Mouse (Mus musculus): ENCODE measurements at regions not wholly inside any gene's neighbourhood (a gene's known extent, or its start where the extent isn't known, plus 50 kb on each side); places are given as distances from the start of the nearest gene placed in this dataset.

DNA sequence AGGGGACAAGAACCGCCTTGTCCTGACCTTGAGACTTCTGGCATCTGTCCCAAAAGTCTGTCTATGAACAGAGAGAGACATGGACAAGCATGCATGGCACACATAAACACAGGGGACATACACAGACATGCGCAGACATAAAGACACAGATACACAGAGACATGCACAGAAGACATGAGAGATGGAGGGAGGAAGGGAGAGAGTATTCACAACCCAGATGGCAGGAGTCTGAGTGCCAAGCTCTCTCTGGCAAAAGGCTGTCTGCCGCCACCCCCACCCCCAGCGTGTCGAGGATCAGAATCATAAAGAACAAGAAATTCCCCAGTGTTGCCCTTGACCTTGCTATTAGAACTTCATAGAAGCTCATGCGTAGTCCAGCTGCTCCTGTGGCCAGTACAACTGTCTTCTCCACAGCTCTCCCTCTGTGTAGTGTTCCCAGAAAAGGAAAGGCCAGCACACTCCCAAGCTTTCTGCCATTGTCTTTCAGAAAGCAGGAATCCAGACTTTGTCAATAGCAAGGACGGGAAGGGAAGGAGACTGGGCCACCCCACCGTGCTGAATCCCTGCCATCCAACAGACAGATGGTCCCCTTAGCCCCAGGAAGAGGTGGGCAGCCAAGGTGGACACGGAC is 99.8 kb downstream of the Ier5 start:
- no peak overlapping the region for H3K4me3 ChIP-seq (ENCODE audit: insufficient read depth, low read length)
- TF ChIP-seq POLR2A (IDR thresholded peaks at IDR 0.05; ENCODE audit: borderline replicate concordance, low read depth, low read length) (no peak), CTCF (IDR thresholded peaks at IDR 0.05; ENCODE audit: low read depth, low read length) (no peak)
- no peaks in the 10 kb centered on the region for H3K4me1 ChIP-seq (ENCODE audit: control insufficient read depth, insufficient read depth, low read length)
- no peak overlapping the region for H3K27ac ChIP-seq (ENCODE audit: insufficient read depth, low read depth, low read length)

- Histone ChIP-seq H3K4me3 (ENCODE audit: insufficient read depth, low read length) (no peak overlapping the region), H3K27ac (ENCODE audit: insufficient read depth, low read depth, low read length) (no peak overlapping the region), H3K4me1 (ENCODE audit: control insufficient read depth, insufficient read depth, low read length) (no peaks in the 10 kb centered on the region)
- TF ChIP-seq CTCF (IDR thresholded peaks at IDR 0.05; ENCODE audit: low read depth, low read length) (no peak), POLR2A (IDR thresholded peaks at IDR 0.05; ENCODE audit: borderline replicate concordance, low read depth, low read length) (no peak)
Observed at GRCm38 (mm10) chr1:154995778-154996390, 103.6 kb downstream of the Ier5 start.

- Histone ChIP-seq H3K4me3 (ENCODE audit: insufficient read depth, low read length) (no peak overlapping the region), H3K27ac (ENCODE audit: insufficient read depth, low read depth, low read length) (no peak overlapping the region), H3K4me1 (ENCODE audit: control insufficient read depth, insufficient read depth, low read length) (no peaks in the 10 kb centered on the region)
- no peak for TF ChIP-seq POLR2A (IDR thresholded peaks at IDR 0.05; ENCODE audit: borderline replicate concordance, low read depth, low read length)
- TF ChIP-seq CTCF (IDR thresholded peaks at IDR 0.05; ENCODE audit: low read depth, low read length), result no peak
Observed at GRCm38 (mm10) chr1:154993927-154994856, 105.2 kb downstream of the Ier5 start.

DNA sequence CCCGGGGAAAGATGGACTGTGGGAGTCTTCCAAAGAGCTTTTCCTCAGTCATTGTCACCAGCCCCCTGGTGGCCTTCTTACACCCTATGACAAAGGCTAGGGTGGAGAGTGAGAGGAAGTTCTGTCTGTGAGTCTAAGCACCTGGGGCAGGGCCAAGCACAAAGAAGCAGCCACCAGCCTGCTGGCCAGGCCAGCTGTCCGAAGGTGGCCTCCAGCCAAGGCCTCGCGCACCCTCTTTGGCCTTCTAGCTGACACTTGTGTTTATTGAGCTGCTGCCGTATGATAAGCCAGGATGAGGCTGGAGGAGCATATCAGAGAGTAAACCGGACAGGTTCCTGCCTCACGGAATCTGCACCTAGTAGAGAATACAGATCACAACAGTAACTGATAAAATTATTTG is 99.0 kb upstream of the Cacna1e start:
- Histone ChIP-seq H3K27ac (ENCODE audit: insufficient read depth, low read depth, low read length) (no peak overlapping the region), H3K4me3 (ENCODE audit: insufficient read depth, low read length) (no peak overlapping the region), H3K4me1 (ENCODE audit: control insufficient read depth, insufficient read depth, low read length) (no peaks in the 10 kb centered on the region)
- TF ChIP-seq POLR2A (IDR thresholded peaks at IDR 0.05; ENCODE audit: borderline replicate concordance, low read depth, low read length), result no peak
- no peak for TF ChIP-seq CTCF (IDR thresholded peaks at IDR 0.05; ENCODE audit: low read depth, low read length)

GRCm38 (mm10) chr1:154982836-154983235 is 98.5 kb upstream of the Cacna1e start:
- TF ChIP-seq POLR2A (IDR thresholded peaks at IDR 0.05; ENCODE audit: borderline replicate concordance, low read depth, low read length) (no peak), CTCF (IDR thresholded peaks at IDR 0.05; ENCODE audit: low read depth, low read length) (no peak)
- no peak overlapping the region for H3K4me3 ChIP-seq (ENCODE audit: insufficient read depth, low read length)
- H3K27ac ChIP-seq (ENCODE audit: insufficient read depth, low read depth, low read length), result no peak overlapping the region
- H3K4me1 ChIP-seq (ENCODE audit: control insufficient read depth, insufficient read depth, low read length), result no peaks in the 10 kb centered on the region

DNA sequence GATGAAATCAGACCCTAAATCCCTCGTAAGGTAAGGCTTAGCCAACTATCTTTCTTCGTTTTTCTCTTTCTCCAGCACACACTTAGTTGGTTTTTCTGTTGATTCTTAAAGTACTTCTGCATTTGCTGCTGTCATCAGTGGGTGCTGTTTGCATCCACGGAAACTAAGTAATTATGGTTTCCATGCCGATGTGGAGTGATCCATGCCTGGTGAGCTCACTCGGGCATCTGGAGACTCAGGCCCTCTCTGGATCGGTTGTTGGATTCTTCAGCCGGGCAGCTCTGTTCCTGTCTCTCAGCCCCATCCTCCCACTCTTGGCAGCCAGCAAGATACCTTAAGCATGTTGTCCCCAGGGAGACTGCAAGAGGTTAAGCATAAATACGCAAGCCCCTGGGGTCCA is 97.4 kb upstream of the Cacna1e start:
- Histone ChIP-seq H3K4me1 (ENCODE audit: control insufficient read depth, insufficient read depth, low read length) (no peaks in the 10 kb centered on the region), H3K27ac (ENCODE audit: insufficient read depth, low read depth, low read length) (no peak overlapping the region), H3K4me3 (ENCODE audit: insufficient read depth, low read length) (no peak overlapping the region)
- no peak for TF ChIP-seq POLR2A (IDR thresholded peaks at IDR 0.05; ENCODE audit: borderline replicate concordance, low read depth, low read length)
- TF ChIP-seq CTCF (IDR thresholded peaks at IDR 0.05; ENCODE audit: low read depth, low read length), result no peak

- TF ChIP-seq CTCF (IDR thresholded peaks at IDR 0.05; ENCODE audit: low read depth, low read length) (no peak), POLR2A (IDR thresholded peaks at IDR 0.05; ENCODE audit: borderline replicate concordance, low read depth, low read length) (no peak)
- Histone ChIP-seq H3K4me1 (ENCODE audit: control insufficient read depth, insufficient read depth, low read length) (no peaks in the 10 kb centered on the region), H3K4me3 (ENCODE audit: insufficient read depth, low read length) (no peak overlapping the region), H3K27ac (ENCODE audit: insufficient read depth, low read depth, low read length) (no peak overlapping the region)
Observed at GRCm38 (mm10) chr1:154975732-154976131, 91.4 kb upstream of the Cacna1e start.

- no peaks in the 10 kb centered on the region for H3K4me1 ChIP-seq (ENCODE audit: control insufficient read depth, insufficient read depth, low read length)
- TF ChIP-seq CTCF (IDR thresholded peaks at IDR 0.05; ENCODE audit: low read depth, low read length) (no peak), POLR2A (IDR thresholded peaks at IDR 0.05; ENCODE audit: borderline replicate concordance, low read depth, low read length) (no peak)
- no peak overlapping the region for H3K27ac ChIP-seq (ENCODE audit: insufficient read depth, low read depth, low read length)
- H3K4me3 ChIP-seq (ENCODE audit: insufficient read depth, low read length), result no peak overlapping the region
Observed at GRCm38 (mm10) chr1:154961271-154961670, 77.0 kb upstream of the Cacna1e start.

DNA sequence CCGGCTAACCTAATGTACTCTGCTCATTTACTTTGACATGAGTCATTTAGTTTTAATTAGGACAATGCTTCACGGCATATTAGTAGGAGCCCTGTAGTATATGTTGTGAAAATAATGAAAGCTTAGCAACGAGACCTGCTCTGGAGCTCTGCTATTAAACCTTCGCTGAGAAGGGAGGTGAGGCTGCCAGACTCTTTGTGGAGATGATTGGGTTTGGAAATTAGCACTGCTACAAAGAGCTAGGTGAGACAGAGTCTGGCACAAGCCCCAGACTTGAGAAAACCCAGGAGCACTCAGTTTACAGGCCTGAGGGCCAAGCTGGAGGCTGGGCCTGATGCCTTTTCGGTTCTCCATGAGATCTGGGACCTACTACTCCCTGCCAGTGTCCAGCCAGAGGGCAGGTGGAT is 72.3 kb upstream of the Cacna1e start:
- H3K27ac ChIP-seq (ENCODE audit: insufficient read depth, low read depth, low read length), result no peak overlapping the region
- H3K4me3 ChIP-seq (ENCODE audit: insufficient read depth, low read length), result no peak overlapping the region
- H3K4me1 ChIP-seq (ENCODE audit: control insufficient read depth, insufficient read depth, low read length), result no peaks in the 10 kb centered on the region
- TF ChIP-seq CTCF (IDR thresholded peaks at IDR 0.05; ENCODE audit: low read depth, low read length) (no peak), POLR2A (IDR thresholded peaks at IDR 0.05; ENCODE audit: borderline replicate concordance, low read depth, low read length) (no peak)

DNA sequence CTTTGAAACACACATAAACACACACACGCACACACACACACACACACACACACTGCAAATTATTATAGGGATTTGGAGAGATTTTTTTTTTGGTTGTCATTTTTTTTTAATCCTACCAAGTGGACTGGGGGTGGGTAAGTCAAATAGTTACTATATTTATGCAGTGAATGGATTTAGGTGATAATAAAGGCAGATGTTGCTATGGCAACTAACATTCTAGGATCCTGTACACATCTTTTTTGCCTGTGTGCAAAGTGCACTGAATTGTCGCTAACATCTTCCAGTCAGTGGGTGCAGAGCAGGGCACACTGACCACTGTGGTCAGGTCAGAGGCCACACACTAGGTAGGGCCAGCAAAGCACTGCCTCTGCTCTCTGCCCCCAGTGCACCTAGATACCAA is 68.4 kb upstream of the Cacna1e start:
- Histone ChIP-seq H3K4me3 (ENCODE audit: insufficient read depth, low read length) (no peak overlapping the region), H3K27ac (ENCODE audit: insufficient read depth, low read depth, low read length) (no peak overlapping the region), H3K4me1 (ENCODE audit: control insufficient read depth, insufficient read depth, low read length) (no peaks in the 10 kb centered on the region)
- TF ChIP-seq CTCF (IDR thresholded peaks at IDR 0.05; ENCODE audit: low read depth, low read length) (no peak), POLR2A (IDR thresholded peaks at IDR 0.05; ENCODE audit: borderline replicate concordance, low read depth, low read length) (no peak)

Measured in bone marrow macrophage, adult 2 months (primary cell).